Comparison of ENCODE assay signal across 26 mouse cellular contexts in the genomic region with DNA sequence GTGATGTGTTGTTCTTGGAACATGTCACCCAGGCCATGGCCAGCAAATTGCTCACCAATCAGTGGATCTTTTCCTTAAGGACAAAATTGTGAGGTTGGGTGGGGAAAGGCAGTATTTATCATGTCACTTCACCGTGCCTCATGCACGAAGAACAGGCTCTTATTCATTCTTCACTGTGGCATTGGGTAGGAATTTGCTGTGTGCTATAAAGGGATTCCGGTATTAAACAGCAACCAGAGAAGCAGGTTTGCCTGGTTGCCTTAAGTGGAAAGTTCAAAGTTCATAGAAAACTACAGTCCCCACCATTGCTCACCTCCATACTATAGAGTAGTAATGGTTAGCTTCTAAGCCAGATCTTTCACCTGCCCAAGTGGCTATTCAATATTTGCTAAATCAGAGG.
"Had no signal": no experiment of that assay in that cellular context is flagged by ENCODE, and none has a peak within 500 bp of the region (broad histone marks: within the 10 kb centered on the region; RNA-seq: fewer than 3 reads in every experiment).

No protein-coding gene starts in this region.

- H3K36me3 ChIP-seq: forebrain, embryonic 15.5 days; heart, embryonic 13.5 days; heart, embryonic 15.5 days; hindbrain, embryonic 10.5 days; hindbrain, embryonic 12.5 days; limb, embryonic 12.5 days; liver, embryonic 13.5 days had no signal

- H3K4me3 ChIP-seq: forebrain, embryonic 15.5 days; gastrocnemius, adult 2 months; heart, adult 2 months; heart, embryonic 13.5 days; heart, embryonic 15.5 days; hindbrain, embryonic 10.5 days; hindbrain, embryonic 12.5 days; layer of hippocampus, adult 2 months; left cerebral cortex, adult 2 months; limb, embryonic 12.5 days; liver, embryonic 13.5 days had no signal

- H3K4me1 ChIP-seq: heart, embryonic 13.5 days; heart, embryonic 15.5 days; hindbrain, embryonic 10.5 days; limb, embryonic 12.5 days; liver, embryonic 13.5 days had no signal

- DNase-seq: forebrain, postnatal 0 days; gastrocnemius, adult 2 months; gastrocnemius, postnatal 10 days; gastrocnemius, postnatal 25 days; heart, adult 2 months; heart, postnatal 4 days; kidney, adult 18-20 months; kidney, adult 8-10 months; kidney, postnatal 10 days; kidney, postnatal 25 days; kidney, postnatal 4 days; liver; liver, embryonic 13.5 days had no signal

- H3K9me3 ChIP-seq: heart, embryonic 13.5 days; hindbrain, embryonic 10.5 days; hindbrain, embryonic 12.5 days; limb, embryonic 12.5 days; liver, embryonic 13.5 days had no signal

- ATAC-seq: forebrain, embryonic 15.5 days; forebrain, postnatal 0 days; hindbrain, embryonic 16.5 days; inflammation-experienced regulatory T-cells, adult 6 months had no signal

- H3K4me2 ChIP-seq: forebrain, embryonic 15.5 days; heart, embryonic 11.5 days; heart, embryonic 13.5 days; heart, embryonic 15.5 days; hindbrain, embryonic 12.5 days; hindbrain, embryonic 14.5 days; limb, embryonic 12.5 days; liver, embryonic 11.5 days; liver, embryonic 13.5 days had no signal

- H3K27ac ChIP-seq: forebrain, embryonic 15.5 days; gastrocnemius, adult 2 months; heart, adult 2 months; heart, embryonic 13.5 days; heart, embryonic 15.5 days; hindbrain, embryonic 10.5 days; hindbrain, embryonic 12.5 days; hindbrain, embryonic 14.5 days; layer of hippocampus, adult 2 months; left cerebral cortex, adult 2 months; limb, embryonic 12.5 days; liver, embryonic 13.5 days had no signal

- H3K27me3 ChIP-seq: forebrain, embryonic 15.5 days; heart, embryonic 13.5 days; heart, embryonic 15.5 days; hindbrain, embryonic 12.5 days; limb, embryonic 12.5 days; liver, embryonic 13.5 days had no signal

- H3K9ac ChIP-seq: forebrain, embryonic 15.5 days; forebrain, postnatal 0 days; heart, embryonic 13.5 days; heart, embryonic 15.5 days; hindbrain, embryonic 12.5 days; hindbrain, embryonic 14.5 days; limb, embryonic 12.5 days; liver, embryonic 13.5 days had no signal
